Mouse (Mus musculus) left cerebral cortex, postnatal 4 days (tissue): ENCODE measurements around the gene Fmo6. TPM values are rescaled to one million over a fixed set of nuclear protein-coding genes. Genes with fewer than 3 reads are reported as not detected.

ENCODE experiments used
- total RNA-seq, 2 experiments: library from RNA; stranded (reverse); gene quantifications; 2 replicates each; pipeline ENCODE4 v1.2.3; 2021

Fmo6 gene
- total RNA-seq, 2 experiments from 2014 or later: not detected

Other genes starting within 250 kb of the Fmo6 start
- gene Prrc2c, start 197.0 kb downstream of the Fmo6 start, total RNA-seq: 100 to 1,000 TPM; 224 TPM
- not detected for gene Fmo4, start 123.5 kb downstream of the Fmo6 start, total RNA-seq
- 10 to 100 TPM; 28.6 to 30.7 TPM for gene Fmo1, start 70.9 kb downstream of the Fmo6 start, total RNA-seq
- gene Fmo2, start 38.8 kb downstream of the Fmo6 start, total RNA-seq: under 1 TPM; 0.28 TPM
- not detected for gene Fmo3, start 47.0 kb upstream of the Fmo6 start, total RNA-seq
- gene Mroh9, start 148.2 kb upstream of the Fmo6 start, total RNA-seq: not detected